Mouse (Mus musculus): ENCODE results near the gene Bdnf. TPM values are rescaled to one million over a fixed set of nuclear protein-coding genes. Genes with fewer than 3 reads are reported as not detected.

Bdnf gene
- polyA plus RNA-seq, 1 experiment from 2014 or later = 2.5 TPM

DNA sequence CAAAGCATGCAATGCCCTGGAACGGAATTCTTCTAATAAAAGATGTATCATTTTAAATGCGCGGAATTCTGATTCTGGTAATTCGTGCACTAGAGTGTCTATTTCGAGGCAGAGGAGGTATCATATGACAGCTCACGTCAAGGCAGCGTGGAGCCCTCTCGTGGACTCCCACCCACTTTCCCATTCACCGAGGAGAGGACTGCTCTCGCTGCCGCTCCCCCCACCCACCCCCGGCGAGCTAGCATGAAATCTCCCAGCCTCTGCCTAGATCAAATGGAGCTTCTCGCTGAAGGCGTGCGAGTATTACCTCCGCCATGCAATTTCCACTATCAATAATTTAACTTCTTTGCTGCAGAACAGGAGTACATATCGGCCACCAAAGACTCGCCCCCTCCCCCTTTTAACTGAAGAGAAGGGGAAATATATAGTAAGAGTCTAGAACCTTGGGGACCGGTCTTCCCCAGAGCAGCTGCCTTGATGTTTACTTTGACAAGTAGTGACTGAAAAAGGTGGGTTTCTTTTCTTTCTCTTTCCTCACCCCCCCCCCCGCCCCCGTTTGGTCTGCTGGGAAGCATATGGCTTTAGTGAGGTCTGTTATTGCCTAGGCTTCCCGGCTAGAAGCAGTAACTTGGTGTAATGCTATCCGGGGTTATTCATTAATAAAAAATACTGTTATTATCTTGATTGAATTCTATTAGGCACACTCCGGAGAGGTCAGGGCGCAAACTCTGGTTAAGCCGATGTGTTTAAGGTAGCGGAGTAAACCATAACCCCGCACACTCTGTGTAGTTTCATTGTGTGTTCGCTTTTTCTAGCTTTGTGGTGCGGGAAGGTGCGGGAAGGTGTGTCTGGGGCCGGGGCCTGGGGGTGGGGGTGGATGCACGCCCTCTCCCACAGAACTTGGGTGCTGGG is 18.0 kb downstream of the Bdnf start:
- no peaks in the 10 kb centered on the region for H3K9me3 ChIP-seq
- 2% methylated on average over 34 of the region's 34 CpGs for WGBS
- ATAC-seq = peak; percentile 23; the same call in 1 of the 2 replicates
- peak overlapping the region; percentile 42; the same call in 1 of the 2 replicates for H3K9ac ChIP-seq
- H3K4me1 ChIP-seq (replicated peaks) = 0 out of 2 replicates have a peak, but pooled peaks cover 4% of the 10 kb centered on the region
- H3K27me3 ChIP-seq (replicated peaks) = peaks cover 20% of the 10 kb centered on the region
- H3K4me3 ChIP-seq (replicated peaks) = peak overlapping the region; percentile 51
- H3K4me2 ChIP-seq (replicated peaks) = peak overlapping the region; percentile 86
- no peaks in the 10 kb centered on the region for H3K36me3 ChIP-seq
- H3K27ac ChIP-seq = no peak overlapping the region

DNA sequence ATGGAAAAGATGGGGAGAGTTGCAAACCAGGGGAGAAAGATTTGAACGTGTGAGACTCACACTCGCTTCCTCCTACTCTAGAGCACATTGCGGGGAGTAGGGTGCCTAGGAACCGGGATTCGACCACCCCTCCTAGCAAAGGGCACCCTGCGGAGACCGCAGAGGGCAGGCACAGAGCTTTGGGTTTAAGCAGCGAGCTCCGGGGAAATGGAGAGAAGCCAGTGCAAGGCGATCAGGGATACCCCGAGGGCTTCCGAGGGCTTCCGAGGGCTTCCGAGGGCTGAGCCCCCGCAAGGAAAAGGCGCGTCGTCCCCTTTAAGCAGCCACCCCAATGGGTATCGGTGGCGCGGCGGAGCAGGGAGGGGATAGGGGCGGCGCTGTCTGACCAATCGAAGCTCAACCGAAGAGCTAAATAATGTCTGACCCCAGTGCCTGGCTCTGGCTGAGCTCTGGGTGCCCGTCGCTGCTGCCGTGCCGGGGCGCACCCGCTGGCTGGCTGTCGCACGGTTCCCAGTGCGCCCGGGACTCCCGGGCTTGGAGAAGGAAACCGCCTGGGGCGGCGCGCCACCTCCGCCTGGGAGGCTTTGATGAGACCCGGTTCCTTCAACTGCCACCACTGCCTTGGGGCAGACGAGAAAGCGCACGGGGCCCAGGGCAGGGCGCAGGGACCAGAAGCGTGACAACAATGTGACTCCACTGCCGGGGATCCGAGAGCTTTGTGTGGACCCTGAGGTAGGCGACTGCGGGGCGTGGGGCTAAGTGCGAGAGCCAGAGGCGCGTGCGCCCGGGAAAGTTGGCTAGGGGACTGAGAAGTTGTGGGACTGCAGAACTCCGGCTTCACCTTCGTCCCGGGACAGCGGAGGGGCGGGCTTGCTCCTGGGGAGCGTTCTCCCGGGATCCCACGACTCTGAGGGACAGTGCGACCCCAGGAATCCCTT is 18.9 kb downstream of the Bdnf start:
- H3K9me3 ChIP-seq = no peaks in the 10 kb centered on the region
- H3K9ac ChIP-seq = peak overlapping the region; percentile 42
- H3K27me3 ChIP-seq (replicated peaks) = peaks cover 20% of the 10 kb centered on the region
- whole genome bisulfite sequencing = 0% methylated on average over 67 of the region's 67 CpGs
- peak overlapping the region; percentile 86 for H3K4me2 ChIP-seq (replicated peaks)
- no peak overlapping the region for H3K27ac ChIP-seq
- H3K4me1 ChIP-seq (replicated peaks) = 0 out of 2 replicates have a peak, but pooled peaks cover 4% of the 10 kb centered on the region
- no peaks in the 10 kb centered on the region for H3K36me3 ChIP-seq
- peak overlapping the region; percentile 51 for H3K4me3 ChIP-seq (replicated peaks)
- peak; percentile 68 for ATAC-seq

DNA sequence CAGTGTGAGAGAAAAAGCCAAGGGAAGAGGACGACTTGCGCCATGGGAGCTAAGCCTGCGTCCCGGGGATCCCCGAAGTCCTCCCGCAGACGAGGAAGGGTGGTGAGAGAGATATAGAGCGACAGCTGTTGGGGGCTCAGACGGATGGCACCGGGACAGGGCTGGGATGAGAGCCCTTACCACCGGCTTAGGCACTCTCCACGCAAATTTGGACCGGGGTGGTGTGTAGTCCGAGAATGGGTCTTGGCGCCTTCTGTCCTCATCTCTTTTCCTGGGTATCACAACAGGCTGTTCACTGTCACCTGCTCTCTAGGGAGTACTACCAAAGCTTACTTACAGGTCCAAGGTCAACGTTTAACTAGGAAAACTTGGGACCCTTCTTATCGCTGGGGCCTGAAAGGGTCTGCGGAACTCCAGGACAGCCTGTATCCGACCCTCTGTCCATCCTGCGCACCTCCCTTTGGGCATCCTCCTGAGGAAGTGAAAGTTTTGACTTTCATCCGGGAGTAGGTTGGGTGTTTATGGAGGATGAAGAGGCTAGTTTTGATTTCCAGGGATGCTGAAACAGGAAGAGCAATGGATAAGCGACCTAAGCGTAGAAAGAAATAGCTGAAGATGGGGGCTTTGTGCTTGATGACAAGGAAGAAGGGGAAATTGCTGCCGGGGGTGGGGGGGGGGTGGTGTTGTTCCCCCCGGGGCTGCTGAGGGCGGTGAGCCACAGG is 19.8 kb downstream of the Bdnf start:
- H3K4me1 ChIP-seq (replicated peaks) = 0 out of 2 replicates have a peak, but pooled peaks cover 4% of the 10 kb centered on the region
- ATAC-seq = peak; percentile 27; the same call in 1 of the 2 replicates
- H3K9ac ChIP-seq = peak overlapping the region; percentile 42
- H3K27me3 ChIP-seq (replicated peaks) = peaks cover 20% of the 10 kb centered on the region
- peak overlapping the region; percentile 86 for H3K4me2 ChIP-seq (replicated peaks)
- H3K9me3 ChIP-seq = no peaks in the 10 kb centered on the region
- 1% methylated on average over 26 of the region's 26 CpGs for WGBS
- peak overlapping the region; percentile 51 for H3K4me3 ChIP-seq (replicated peaks)
- no peaks in the 10 kb centered on the region for H3K36me3 ChIP-seq
- no peak overlapping the region for H3K27ac ChIP-seq

DNA sequence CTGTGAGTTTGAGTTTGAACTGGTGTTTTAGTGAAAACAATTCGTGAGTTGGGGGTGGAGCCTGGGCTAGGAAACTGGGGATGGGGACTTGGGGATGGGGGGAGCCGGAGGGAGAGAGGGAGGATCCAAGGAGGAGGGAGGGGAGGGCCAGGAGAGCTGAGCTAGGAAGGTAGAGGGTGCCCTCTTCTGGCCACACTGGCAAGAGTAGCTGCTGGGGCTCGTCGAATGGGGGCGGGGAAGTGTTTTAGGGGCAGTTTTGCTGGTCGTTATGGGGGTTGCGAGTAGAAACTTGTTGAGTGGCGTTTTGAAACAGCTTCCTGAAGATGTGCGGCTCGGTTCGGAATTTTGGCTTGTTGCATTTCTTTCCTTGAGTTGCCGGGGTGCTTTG is 20.3 kb downstream of the Bdnf start:
- Histone ChIP-seq H3K36me3 (no peaks in the 10 kb centered on the region), H3K4me3 (replicated peaks) (peak overlapping the region; percentile 51), H3K9ac (0 out of 2 replicates have a peak overlapping the region, but pooled peaks have one; percentile 42), H3K9me3 (no peaks in the 10 kb centered on the region), H3K4me2 (replicated peaks) (peak overlapping the region; percentile 86), H3K27me3 (replicated peaks) (peaks cover 20% of the 10 kb centered on the region), H3K4me1 (replicated peaks) (0 out of 2 replicates have a peak, but pooled peaks cover 4% of the 10 kb centered on the region), H3K27ac (no peak overlapping the region)
- peak; percentile 72; the same call in 1 of the 2 replicates for ATAC-seq
- under 1% methylated on average over 12 of the region's 12 CpGs for WGBS

DNA sequence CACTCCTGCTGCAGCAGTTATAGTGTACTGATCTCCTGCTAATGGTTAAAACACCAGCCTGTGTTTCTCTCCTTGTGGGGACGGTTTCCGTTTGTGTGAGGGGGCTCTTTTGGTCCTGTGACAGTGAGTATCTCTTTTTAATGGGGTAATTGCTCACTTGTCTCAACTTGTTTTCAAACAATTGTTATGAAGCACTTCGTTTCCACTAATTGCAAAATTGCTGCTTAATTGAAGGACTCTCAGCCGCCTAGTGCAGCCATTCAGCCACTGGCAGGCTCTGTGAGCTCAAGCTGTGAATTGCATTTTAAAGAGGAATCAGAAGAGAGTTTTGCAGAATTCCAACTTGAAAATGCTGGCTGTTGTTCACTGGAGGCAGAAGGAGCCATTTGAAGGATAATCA is 22.7 kb downstream of the Bdnf start:
- no peak overlapping the region for H3K4me2 ChIP-seq (replicated peaks)
- H3K4me1 ChIP-seq (replicated peaks) = 0 out of 2 replicates have a peak, but pooled peaks cover 4% of the 10 kb centered on the region
- no peak overlapping the region for H3K4me3 ChIP-seq (replicated peaks)
- H3K9ac ChIP-seq = no peak overlapping the region
- WGBS = 25% methylated on average over 4 of the region's 4 CpGs
- H3K9me3 ChIP-seq = no peaks in the 10 kb centered on the region
- H3K36me3 ChIP-seq = no peaks in the 10 kb centered on the region
- H3K27me3 ChIP-seq (replicated peaks) = peaks cover 20% of the 10 kb centered on the region
- no peak overlapping the region for H3K27ac ChIP-seq
- no peak for ATAC-seq

DNA sequence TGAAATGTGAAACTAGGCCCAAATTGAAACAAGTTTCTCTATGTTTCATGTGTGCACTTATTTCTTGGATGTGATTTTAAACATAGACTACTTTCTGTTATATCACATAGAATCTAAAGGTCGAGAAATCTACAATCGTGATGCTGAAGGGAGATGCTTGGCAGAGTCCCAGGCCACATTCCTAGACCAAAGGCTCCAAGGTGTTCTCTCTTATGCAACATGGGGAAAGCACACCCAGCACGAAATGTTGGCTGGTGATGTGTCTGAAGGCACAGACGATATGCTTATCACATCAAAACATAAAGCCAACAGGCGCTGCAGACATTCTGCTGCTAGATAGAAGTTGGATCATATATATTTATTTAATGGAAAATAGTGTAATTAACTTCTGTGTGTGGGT is 25.8 kb downstream of the Bdnf start:
- 74% methylated on average over 5 of the region's 5 CpGs for WGBS
- no peaks in the 10 kb centered on the region for H3K27me3 ChIP-seq (replicated peaks)
- ATAC-seq = no peak
- H3K4me3 ChIP-seq (replicated peaks) = no peak overlapping the region
- no peak overlapping the region for H3K27ac ChIP-seq
- H3K4me2 ChIP-seq (replicated peaks) = no peak overlapping the region
- no peak overlapping the region for H3K9ac ChIP-seq
- no peaks in the 10 kb centered on the region for H3K36me3 ChIP-seq
- no peaks in the 10 kb centered on the region for H3K9me3 ChIP-seq
- H3K4me1 ChIP-seq (replicated peaks) = no peaks in the 10 kb centered on the region

DNA sequence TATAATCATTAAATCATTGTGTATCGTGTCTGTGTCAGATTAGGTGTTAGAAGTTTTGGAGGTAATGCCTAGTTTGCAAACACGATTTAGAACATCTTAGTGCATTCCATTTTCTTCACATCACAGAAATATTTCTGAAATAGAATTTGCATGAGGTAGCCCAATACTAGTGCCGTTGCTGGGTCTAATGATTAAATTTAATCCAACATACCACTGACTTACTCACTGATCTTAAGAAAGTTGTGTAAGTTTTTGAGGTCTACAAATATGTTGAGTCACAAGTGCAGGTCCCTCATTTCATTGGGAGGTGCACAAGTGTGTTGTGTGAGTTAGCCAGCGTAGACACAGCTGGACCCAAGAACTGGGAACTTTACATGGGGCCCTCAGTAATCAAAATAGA is 29.1 kb downstream of the Bdnf start:
- ATAC-seq = no peak
- Histone ChIP-seq H3K36me3 (no peaks in the 10 kb centered on the region), H3K27me3 (replicated peaks) (no peaks in the 10 kb centered on the region), H3K9me3 (no peaks in the 10 kb centered on the region), H3K4me2 (replicated peaks) (no peak overlapping the region), H3K9ac (no peak overlapping the region), H3K4me1 (replicated peaks) (no peaks in the 10 kb centered on the region), H3K4me3 (replicated peaks) (no peak overlapping the region), H3K27ac (no peak overlapping the region)
- 78% methylated on average over 4 of the region's 4 CpGs for WGBS

DNA sequence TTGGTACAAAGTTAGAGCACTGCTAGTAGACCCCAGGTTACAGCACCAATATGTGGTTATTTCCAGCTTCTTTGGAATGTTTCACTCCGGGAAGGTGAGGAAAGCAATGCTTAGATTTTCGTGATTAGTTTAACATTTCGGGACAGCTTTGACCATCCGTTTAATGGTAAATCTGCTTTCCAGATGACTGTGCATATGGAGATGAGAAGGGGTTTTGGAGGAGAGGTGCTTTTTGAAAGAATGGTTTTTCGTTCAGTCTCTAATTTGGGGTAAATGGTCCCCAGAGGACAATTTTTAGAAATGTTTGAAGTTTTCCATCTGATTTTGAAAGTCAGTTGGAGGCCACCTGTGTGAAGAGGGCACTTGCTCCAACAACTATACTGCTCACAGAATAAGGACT is 29.6 kb downstream of the Bdnf start:
- no peaks in the 10 kb centered on the region for H3K27me3 ChIP-seq (replicated peaks)
- H3K9me3 ChIP-seq = no peaks in the 10 kb centered on the region
- H3K4me3 ChIP-seq (replicated peaks) = no peak overlapping the region
- 85% methylated on average over 5 of the region's 5 CpGs for WGBS
- H3K27ac ChIP-seq = no peak overlapping the region
- H3K4me1 ChIP-seq (replicated peaks) = no peaks in the 10 kb centered on the region
- no peak for ATAC-seq
- H3K9ac ChIP-seq = no peak overlapping the region
- no peak overlapping the region for H3K4me2 ChIP-seq (replicated peaks)
- no peaks in the 10 kb centered on the region for H3K36me3 ChIP-seq

DNA sequence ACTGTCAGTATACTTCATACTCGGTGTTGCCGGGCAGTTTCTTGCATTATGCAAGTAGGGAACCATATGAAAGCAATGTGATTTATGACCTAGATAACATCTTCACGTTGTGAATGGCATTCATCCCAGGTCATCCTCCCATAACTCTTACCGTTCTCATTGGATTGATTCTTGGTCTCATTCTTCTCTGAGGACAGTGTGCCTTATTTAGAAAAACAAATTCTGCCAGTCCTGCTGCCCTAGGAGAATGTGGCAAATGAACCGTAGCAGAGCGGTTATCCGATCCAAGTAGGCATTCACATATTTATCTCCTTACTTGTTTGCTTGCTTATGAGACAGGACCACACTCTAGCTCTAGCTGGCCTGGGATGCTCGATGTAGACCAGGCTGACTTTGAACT is 32.0 kb downstream of the Bdnf start:
- no peaks in the 10 kb centered on the region for H3K36me3 ChIP-seq
- WGBS = 70% methylated on average over 8 of the region's 8 CpGs
- H3K4me2 ChIP-seq (replicated peaks) = no peak overlapping the region
- no peak overlapping the region for H3K9ac ChIP-seq
- H3K27me3 ChIP-seq (replicated peaks) = no peaks in the 10 kb centered on the region
- H3K9me3 ChIP-seq = no peaks in the 10 kb centered on the region
- no peak overlapping the region for H3K27ac ChIP-seq
- no peaks in the 10 kb centered on the region for H3K4me1 ChIP-seq (replicated peaks)
- H3K4me3 ChIP-seq (replicated peaks) = no peak overlapping the region
- ATAC-seq = no peak

DNA sequence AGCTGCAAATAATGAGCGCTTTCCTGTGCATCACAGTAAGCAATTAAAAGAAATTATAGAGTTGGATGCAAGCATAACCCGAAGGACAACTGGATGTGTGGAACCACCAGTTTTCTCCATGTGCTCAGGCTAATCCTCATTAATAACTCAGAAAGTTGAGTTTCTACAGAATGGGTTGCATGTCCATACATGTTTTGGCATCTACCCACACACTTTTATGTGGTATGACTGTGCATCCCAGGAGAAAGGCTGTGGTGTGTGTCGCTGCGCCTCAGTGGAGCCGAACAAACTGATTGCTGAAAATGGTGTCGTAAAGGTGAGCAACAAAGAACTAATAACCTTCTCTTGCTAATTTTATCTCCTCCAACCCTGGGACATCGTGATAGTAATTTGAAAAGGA is 34.8 kb downstream of the Bdnf start:
- no peak for ATAC-seq
- WGBS = 79% methylated on average over 7 of the region's 7 CpGs
- H3K4me3 ChIP-seq (replicated peaks) = no peak overlapping the region

DNA sequence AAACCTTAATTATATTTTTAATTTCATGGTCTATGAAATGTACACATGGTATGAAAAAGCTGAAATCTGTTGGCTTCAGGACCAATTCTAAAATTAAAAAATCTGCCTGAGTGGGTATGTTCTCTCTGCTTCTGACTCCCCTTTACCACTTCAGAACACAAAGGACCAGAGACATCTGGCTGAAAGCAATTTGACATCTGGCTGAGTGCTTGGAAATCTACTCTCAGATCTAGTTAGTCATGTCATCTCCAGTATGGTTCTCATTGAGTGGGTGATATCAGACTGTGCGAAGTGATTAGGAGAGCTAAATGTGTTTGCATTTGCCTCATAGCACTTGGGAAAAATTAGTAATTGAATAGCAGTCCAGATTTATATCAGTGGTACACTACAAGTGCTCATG is 36.5 kb downstream of the Bdnf start:
- ATAC-seq = no peak
- Histone ChIP-seq H3K36me3 (no peaks in the 10 kb centered on the region), H3K4me1 (replicated peaks) (no peaks in the 10 kb centered on the region)

More for the DNA sequence above, 34.8 kb downstream of the Bdnf start:
- H3K27ac ChIP-seq = no peak overlapping the region
- H3K9ac ChIP-seq = no peak overlapping the region
- H3K27me3 ChIP-seq (replicated peaks) = no peaks in the 10 kb centered on the region
- no peak overlapping the region for H3K4me2 ChIP-seq (replicated peaks)
- H3K36me3 ChIP-seq = no peaks in the 10 kb centered on the region
- no peaks in the 10 kb centered on the region for H3K4me1 ChIP-seq (replicated peaks)
- H3K9me3 ChIP-seq = no peaks in the 10 kb centered on the region

More for the DNA sequence above, 36.5 kb downstream of the Bdnf start:
- Histone ChIP-seq H3K27me3 (replicated peaks) (no peaks in the 10 kb centered on the region), H3K27ac (no peak overlapping the region), H3K9ac (no peak overlapping the region), H3K9me3 (no peaks in the 10 kb centered on the region), H3K4me3 (replicated peaks) (no peak overlapping the region), H3K4me2 (replicated peaks) (no peak overlapping the region)
- 87% methylated on average over 1 of the region's 1 CpGs for WGBS

All from intestine, embryonic 15.5 days (tissue).